Mouse (Mus musculus): ENCODE data around the gene Wwc1.
A peak's percentile ranks its signal among the peaks of the same experiment; 100 is the strongest.

Gene Wwc1

DNA sequence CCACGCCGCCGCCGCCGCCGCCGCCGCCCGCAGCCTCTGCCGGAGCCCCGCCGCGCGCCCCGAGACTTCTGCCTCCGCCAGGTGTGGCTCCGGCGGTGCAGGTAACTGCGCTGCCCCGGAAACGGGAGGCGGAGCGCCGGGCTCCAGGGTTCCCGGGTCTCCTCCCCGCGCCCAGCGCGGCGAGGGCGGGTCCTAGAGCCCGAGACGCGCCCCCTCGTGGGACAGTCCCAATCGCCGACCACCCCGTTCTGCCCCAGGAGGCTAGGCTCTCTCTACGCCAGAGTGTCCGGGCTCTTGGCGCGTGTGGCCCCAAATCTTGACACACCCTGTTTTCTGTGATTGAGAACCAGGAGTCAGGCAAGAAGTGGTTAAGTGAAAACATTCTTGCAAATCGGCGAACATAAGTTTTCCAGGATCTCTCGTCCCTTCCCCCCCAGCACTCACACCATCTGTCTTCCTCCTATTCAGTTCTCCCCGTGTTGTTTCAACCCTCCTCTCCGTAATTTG is at the start of gene Wwc1:
TSS of gene Wwc1 (minus strand) at position 117 of the 507 bp plus-strand sequence.
- DNase-seq (ENCODE audit: low read depth, low spot score): no peak

DNA sequence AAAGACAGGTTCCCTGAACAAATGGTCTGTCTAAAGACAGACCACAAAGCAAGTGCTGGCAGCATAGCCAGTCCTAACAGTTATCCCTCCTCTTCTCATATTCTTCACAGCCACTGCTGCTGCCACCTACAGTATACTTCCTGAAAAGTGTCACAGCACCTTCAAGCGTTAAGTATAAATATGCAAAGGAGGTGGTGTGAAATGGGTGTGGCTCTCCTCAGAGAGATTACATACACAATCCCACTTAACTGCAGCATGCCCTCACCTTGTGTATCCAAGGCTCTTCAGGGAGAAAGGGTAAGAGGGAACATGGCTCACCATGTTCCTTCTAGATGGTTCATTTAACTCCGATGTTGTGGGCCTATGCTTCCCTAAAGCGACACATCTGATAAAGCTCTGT is 39.7 kb upstream of the Wwc1 start:
- no peak for DNase-seq (ENCODE audit: low read depth, low spot score)

DNA sequence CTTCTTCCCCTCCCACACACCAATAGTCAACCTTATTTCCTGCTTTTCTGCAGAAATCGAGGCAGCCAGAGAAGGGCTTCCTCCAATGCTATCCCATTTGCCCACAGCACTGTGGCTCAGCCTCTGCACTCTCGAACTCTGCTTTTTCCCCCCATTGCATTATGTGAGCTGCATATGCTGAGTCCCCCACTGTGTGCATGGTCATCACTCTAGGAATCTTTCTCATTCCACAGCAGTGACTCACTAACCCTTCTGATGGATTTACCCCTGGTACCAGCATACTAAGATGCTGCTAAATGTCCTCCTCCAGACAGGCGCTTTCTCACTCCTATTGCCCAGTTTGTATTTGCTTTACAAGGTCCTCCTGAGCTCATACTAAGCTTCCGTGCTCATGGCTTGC is 32.9 kb upstream of the Wwc1 start:
- DNase-seq (ENCODE audit: low read depth, low spot score): no peak

DNA sequence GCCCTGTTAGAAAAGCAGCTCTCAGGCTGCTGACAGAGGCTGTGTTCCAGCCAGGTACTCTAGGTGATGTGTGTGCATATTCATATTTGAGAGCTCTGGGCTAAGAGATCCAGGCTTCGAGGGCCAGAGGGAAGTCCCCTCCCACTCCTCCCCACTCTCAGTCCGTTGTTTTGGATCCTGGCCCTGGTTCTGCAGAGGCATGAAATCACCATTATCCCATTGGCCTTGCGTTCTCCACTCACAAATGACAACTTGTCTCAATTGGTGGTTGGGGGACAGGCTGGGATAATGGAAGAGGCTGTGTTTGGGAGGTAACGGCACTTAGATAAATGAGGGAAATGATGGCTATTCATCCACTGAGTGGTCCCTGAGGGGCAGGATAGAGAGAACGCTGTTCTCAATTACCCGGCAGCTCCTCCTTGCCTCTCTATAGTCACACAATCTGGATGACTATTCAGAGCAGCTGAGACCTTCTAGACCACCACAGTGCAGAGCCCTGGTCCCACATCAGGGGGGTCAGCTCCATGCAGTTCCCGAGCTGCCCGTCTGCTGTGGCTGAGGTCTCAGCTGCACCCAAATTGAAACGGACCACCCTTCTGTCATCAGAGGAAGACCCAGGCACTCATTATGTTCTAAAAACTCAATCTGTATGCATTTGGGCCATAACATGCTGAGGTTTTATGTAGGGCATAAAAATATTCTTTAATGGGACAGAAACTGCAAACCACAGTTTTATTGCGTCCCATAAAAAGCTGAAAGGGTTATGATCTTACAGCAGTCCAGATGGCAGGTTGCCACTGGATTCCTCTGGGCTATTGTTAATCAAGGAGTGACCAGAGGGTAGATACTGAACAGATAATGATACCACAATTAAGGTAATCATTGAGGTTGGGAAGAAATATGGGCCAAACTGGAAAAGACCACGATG is 29.2 kb upstream of the Wwc1 start:
- DNase-seq (ENCODE audit: low read depth, low spot score): no peak

DNA sequence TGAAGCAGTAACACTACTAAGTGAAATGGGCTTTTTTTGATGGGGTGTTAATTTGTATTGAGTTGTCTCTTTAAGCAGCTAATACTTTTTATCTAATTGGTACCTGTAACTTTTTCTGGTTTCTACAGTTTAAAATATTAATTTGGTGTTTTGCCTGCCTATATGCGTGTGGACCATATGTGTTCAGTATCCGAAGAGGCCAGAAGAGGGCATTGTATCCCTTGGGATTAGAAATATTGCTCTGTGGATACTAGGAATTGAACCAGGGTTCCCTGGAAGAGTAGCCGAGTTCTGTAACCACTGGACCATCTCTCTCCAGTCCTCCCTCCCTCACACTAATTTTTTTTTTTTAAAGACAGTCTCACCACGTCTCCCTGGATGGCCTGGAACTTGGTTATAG is 22.6 kb upstream of the Wwc1 start:
- no peak for DNase-seq (ENCODE audit: low read depth, low spot score)

DNA sequence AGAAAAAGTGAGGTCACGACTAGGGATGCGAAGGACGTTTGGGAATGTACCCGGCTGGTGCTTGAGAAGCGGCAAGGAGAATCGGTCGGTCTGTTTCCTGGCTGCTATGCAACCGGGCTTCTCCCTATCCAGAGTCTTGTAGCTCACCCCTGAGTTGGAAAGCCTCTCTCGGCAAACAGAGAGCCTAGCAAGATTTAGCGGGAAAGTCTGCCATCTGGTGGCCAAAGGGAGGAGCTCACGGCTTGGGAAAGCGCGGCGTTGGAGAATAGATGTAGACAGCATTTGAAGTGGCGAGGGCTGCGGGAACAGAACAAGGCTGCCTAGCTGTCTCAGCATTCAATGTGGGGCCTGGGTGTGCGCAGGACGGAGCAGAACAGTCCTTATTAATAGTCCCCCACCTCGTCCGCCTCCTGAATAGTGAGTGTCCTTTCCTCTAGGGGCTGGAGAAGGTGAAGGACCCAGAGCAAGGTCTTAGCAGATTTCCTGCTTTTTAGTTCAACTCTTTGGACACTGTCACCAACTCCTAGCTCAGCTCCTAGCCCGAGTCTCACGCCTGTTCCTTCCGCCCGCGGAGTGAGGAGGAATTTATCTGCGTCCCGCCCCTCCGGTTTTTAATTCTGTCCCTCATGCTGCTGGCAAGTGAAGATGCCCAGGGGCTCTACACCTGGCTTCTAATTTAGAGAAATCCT is 21.1 kb upstream of the Wwc1 start:
- DNase-seq (ENCODE audit: low read depth, low spot score): peak; percentile 44

DNA sequence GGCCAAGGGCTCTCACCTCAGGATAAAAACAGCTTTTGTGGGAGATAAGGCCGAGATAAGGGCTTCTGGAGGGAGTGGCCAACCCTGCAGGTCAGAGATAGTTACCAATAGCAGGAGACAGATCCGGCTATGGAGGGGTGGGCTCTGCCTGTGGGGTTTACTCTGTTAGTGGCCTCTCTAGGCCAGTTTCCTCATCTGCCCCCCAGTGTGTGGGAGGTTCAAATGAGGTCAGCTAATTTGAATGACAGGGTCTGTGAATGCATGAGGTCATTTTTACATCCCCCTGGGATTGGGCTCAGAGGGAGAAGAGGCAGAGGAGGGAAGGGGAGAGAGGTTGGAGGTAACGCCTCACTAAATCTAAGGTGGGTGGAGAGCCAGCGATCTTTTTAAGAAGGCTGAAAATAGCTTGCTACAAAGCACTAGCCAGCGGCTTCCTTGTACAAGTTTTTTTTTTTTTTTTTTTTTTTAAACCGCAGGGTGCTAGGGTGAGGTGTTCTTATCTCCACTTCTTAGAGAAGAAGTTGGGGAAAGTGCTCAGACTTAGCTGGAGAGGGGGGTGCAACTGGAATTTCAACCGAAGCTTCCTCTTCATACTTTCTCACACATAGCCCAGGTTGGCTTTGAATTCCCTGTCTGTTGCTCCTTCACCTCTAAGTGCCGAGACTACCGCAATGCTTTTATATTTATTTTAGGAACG is 20.4 kb upstream of the Wwc1 start:
- DNase-seq (ENCODE audit: low read depth, low spot score): no peak

DNA sequence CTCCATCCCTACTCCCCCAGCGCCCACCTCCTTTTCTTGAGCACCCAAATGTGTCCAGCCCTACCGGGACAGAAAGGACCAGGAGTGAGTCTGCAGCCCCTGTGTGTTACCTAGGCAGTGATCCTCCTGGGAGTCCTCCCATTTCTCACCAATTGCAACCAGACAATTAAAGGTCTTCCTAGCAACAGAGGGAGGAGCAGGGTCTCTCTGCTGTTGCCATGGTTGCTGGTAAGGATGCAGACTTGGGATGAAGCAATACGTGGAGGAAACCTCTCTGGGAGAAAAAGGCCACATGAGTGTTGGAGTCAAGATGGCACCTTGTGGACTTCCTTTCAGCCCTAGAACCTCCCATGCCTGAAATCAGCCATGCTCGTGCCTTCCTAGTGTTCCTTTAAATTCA is 19.7 kb upstream of the Wwc1 start:
- no peak for DNase-seq (ENCODE audit: low read depth, low spot score)

DNA sequence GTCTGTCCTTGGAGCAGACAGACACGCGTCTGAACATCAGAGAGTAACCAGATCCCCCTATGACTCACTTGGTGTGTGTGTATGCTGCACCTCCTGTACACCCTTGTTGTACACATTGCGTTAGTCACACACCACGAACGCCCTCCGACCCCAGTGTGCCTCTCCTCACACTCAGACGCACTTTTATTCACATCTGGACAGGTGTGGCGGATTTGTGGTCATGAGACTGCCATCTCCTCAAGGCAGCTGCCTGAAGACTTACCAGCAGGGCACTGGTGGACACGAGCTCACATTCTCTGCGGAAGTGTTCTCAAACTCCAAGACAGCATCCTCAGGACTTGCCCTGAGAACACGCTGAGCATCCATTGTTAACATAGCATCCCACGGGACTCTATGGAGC is 17.7 kb upstream of the Wwc1 start:
- no peak for DNase-seq (ENCODE audit: low read depth, low spot score)

DNA sequence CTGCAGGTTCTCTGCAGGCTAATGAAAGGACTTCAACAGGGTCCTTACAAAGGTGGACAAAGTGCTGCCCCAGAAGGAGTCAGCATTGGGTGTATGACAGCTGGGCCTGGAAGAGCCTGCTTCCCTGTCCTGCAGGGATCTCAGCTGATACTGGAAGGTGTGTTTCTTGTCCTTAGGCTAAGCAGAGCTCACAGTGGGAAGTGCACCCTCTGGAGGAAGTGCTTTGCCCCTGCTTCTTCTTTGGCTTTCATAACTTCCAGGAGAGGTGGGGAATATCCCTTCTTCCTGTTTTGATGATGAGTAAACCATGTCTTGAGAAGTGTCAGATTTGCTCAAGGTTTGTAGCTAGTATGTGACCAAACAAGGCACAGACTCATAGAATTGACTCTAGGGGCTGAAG is 15.0 kb upstream of the Wwc1 start:
- no peak for DNase-seq (ENCODE audit: low read depth, low spot score)

DNA sequence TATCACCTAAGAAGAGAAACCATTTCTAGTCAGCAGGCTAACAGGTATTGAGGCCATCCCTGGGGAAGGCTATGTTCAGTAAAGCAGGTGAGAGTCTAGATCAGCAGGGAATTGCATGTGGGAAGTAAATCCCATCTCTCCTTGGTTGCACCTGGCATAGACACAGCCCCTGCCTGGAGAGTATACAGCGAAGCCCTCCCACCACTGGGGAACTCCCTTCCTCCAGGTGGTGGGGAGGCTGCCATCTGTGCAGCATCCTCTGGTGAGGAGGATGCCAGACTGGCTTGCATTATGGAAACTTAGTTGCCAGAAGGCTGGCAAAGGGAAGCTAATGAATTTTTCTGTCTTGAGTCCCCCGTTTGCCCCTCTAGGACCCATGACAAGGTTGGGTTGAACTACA is 11.5 kb upstream of the Wwc1 start:
- DNase-seq (ENCODE audit: low read depth, low spot score): no peak

DNA sequence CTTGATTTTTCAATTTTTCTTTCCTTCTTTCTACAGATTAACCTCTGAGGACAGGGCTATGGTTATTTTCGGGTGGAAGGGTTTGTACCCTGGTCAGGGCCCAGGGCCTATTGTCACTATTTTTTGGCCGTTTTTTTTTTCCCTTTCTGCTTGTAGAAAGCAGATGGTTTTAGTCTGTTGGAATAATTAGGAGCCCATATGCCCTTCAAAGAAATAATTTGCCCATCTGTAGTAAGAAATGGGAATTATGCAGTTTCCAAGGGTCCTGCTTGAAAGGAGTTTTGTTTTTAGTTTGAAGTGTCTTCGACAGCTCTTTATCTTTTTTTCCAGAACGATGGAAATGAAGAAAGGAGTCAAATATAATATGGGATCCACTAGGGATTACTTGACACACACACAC is 9.6 kb upstream of the Wwc1 start:
- DNase-seq (ENCODE audit: low read depth, low spot score): no peak

DNA sequence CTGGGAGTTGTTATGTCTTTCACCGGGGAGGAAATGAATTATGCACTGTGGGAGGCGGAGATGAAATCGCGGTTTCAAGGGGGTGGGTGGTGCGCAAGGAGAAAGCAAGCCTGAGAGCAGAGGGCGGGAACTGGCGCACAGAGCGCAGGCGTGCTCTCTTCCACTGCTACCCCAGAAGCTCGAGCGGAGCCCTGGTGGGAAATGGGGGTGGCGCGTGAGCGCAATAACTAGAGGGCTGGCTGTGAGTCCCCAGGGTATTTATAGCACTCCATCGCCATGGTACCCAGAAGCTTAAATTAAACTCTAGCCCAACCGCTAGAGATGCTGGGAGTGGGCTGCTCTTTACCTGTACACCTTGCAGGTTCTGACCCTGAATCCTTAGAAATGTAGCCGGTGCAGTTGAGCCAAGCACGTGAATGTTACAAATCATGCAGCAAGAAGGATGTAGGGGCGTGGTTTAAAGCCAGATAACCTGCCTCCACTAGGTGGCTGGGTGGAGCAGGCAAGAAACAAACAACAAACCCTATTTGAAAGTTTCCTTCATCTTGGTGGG is 5.6 kb upstream of the Wwc1 start:
- no peak for DNase-seq (ENCODE audit: low read depth, low spot score)

DNA sequence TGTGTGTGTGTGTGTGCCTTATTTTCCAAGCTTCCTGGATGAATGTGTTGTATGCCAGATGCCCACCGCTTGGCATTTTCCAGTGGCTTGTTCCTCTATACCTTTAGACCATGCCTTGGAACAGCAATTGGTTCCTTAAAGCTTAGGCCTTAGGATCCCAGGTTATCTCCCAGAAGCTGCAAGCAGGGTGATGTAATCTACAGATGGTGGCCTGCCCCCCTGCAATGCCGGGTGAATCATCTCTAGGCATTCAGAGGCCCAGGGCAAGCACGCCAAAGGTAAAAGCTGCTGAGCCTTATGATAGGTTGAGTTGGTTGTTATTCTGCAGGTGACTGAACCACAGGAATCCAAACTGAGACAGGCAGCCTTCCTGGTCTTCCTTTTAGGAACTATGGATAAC is 2.4 kb upstream of the Wwc1 start:
- no peak for DNase-seq (ENCODE audit: low read depth, low spot score)

DNA sequence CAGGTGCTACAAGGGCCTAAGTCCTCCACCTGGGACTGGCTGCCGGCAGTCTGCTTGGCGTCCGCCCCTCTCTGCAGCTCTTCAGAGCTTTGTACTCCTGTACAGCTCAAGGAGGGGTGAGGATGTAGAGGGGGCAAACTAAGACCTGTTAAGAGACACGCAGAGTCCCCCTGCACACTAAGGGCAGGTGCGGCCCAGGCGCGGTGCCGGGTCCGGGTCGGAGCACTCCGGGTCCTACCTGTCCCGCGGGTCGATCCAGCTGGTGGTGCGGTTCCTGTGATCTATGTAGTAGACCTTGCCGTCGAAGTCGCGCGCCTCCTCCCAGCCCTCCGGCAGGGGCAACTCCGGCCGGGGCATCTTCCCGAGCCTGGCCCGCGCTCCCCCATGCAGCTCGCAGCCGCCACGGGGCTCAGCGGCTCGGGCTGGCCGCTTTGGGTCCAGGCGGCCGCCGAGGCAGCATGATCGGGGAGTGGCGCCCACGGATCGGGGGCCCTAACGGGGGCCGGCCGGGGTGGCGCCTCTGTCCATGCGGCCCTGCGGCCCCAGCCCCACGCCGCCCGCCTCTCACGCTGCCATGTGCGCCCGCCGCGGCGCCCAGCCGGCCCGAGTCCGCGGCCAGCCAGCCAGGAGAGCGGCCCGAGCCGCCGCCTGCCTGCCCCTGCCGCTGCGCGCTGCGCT is 455 bp downstream of the Wwc1 start:
- no peak for DNase-seq (ENCODE audit: low read depth, low spot score)

DNA sequence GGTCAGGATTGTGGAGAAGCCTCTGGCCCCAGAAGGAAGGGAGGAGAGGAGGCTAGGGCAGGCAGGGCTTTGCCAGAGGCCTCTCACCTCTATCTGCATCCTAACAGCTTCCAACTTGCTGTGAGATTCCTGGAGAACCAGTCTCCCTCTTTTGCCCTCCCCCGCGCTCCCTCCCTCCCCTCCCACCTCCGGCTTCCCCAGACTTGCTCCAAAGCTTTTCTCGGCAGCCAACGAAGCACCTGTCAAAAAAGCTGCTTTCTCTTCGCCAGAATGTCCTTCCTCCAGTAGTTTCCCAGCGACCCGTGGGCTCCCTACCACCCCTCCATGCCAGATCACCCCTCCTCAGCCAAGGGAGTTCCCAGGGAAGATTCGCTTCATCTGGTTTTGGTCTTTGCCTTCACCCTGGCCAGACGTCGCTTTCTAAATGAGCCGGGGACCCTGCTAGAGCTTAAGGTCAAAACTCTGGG is 1.0 kb downstream of the Wwc1 start:
- no peak for DNase-seq (ENCODE audit: low read depth, low spot score)

DNA sequence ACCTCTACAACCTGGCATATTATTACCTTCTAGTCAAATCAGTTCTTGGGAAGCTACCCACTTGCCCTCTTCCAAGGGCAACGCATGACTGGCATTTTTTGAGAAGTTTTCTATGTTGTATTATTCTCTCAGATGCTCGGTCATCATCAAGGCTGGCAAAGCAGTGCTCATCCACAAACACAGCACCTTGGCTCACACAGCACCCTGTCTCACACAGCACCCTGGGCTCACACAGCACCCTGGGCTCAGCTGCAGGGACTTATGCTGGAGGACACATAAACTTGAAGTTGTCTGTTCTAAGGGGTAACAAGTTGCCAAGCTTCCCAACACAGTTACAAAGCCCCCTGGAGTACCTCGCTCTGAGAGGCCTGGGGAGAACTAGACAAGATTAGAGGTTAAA is 2.5 kb downstream of the Wwc1 start:
- DNase-seq (ENCODE audit: low read depth, low spot score): no peak

DNA sequence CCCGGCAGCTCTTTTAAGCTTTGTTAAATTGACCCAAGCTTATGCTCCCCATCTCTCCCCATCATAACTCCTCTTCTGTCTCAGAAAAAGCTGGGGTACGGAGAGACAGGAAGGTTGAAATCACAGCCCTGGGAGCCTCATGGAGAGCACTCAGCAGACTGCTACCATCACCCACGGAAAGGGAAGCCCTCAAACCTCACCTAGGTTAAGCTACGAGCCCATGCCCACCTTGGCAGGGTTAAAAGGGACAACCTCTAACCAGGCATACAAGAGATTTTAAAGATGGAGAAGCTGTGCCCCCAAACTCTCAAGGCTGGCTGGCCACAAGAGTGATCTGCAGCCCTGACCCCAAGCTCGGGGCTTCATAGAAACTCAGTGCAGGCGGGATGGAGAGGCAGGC is 3.2 kb downstream of the Wwc1 start:
- DNase-seq (ENCODE audit: low read depth, low spot score): no peak

DNA sequence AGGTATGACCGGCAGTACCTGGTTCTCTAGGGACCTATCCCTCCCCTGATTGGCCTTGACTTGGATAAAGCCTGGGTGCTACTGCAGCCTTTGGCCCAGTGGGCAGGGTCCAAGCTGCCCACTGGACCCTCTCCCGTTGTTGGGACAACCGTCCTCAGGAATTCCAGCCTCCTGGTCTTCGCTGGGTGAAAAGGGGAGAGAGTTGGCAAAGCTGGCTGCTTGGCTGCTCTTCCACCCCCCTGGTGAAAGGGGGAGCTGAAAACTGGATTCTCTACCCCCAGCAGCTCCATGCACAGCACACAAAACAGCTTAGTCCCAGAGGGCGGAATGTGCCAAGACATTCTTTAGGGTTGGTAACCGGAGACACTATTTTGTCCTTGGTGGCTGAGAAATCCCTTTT is 3.8 kb downstream of the Wwc1 start:
- no peak for DNase-seq (ENCODE audit: low read depth, low spot score)

DNA sequence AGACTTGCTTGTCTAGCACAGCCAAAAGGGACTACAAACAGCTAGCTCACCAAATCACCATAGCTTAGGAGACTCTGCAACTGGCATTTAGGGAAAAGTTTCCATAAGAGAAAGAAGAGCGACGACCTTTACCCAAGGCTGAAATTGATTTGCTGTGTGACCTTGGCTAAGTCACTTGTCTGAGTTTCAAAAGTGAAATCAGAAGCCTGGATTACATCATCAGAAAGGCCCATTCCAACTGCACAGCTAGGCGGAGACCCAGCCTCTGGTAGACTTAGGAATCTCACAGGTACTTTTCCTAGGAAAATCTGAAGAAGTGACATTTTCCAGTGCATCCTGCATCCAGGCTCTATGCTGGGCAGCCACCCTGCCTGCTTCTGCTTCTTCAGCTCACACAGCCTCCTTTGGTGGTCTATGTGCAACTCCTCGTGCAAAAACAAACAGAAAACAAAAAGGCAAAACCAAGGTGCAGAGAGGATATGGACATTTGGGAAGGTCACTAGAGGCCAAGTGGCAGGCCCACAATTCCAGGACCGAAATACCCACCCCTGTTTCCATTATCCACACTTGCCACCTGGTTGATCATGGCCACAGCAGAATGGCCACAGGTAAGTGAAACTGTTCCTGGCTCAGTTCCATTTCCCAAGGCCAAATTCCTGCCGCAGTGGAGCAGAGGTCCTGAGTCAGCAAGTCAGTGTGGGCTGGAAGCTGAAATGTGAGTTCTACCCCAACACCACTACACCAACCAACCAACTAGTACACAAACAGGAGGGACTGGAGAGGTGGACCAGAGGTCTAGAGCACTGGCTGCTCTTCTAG is 5.5 kb downstream of the Wwc1 start:
- DNase-seq (ENCODE audit: low read depth, low spot score): no peak
